ENCODE assay signal across 11 mouse cellular contexts in genomic region chr9:116137645-116138044, GRCm38 (mm10).
"Had no signal": no experiment of that assay in that cellular context is flagged by ENCODE, and none has a peak within 500 bp of the region (broad histone marks: within the 10 kb centered on the region; RNA-seq: fewer than 3 reads in every experiment).

No protein-coding gene starts in this region.

- H3K9me3 ChIP-seq: limb, embryonic 12.5 days; liver, embryonic 13.5 days; lung, embryonic 15.5 days; midbrain, embryonic 13.5 days; neural tube, embryonic 15.5 days had no signal

- DNase-seq: kidney, adult 8-10 months; liver; liver, embryonic 13.5 days; liver, postnatal 0 days; lung, postnatal 14 days; thymus, postnatal 4 days had no signal

- H3K27me3 ChIP-seq: limb, embryonic 12.5 days; liver, embryonic 13.5 days; lung, embryonic 15.5 days; midbrain, embryonic 13.5 days; neural tube, embryonic 15.5 days had no signal

- H3K36me3 ChIP-seq: liver, embryonic 13.5 days; midbrain, embryonic 13.5 days; neural tube, embryonic 15.5 days had no signal

- H3K4me3 ChIP-seq: limb, embryonic 12.5 days; liver, embryonic 13.5 days; lung, embryonic 15.5 days; midbrain, embryonic 13.5 days; neural tube, embryonic 15.5 days had no signal

- H3K27ac ChIP-seq: liver, embryonic 13.5 days; lung, embryonic 15.5 days; neural tube, embryonic 15.5 days; stomach, postnatal 0 days had no signal
